Mouse (Mus musculus): ENCODE data around the gene Larp1. TPM values are rescaled to one million over a fixed set of nuclear protein-coding genes. Genes with fewer than 3 reads are reported as not detected.

The Larp1 gene
- 121 TPM for total RNA-seq (2023)

GRCm38 (mm10) chr11:58009051-58009515, at the start of gene Larp1:
TSS of gene Larp1 (plus strand) at chr11:58009064.

GRCm38 (mm10) chr11:58093021-58093528, 84.2 kb downstream of the Larp1 start, which contains the start of gene Gm12248:
TSS of gene Gm12248 (minus strand) at chr11:58093134.

GRCm38 (mm10) chr11:58103697-58104306, 94.9 kb downstream of the Larp1 start, which contains the start of gene Cnot8:
TSS of gene Cnot8 (plus strand) at chr11:58104153.

Other genes with a start within 250 kb of the Larp1 start
- gene Sap30l, start 207.4 kb upstream of the Larp1 start, total RNA-seq (2023), result 31.1 TPM
- not detected for gene Hand1, start 176.2 kb upstream of the Larp1 start, total RNA-seq (2023)
- not detected for gene Gm12248, start 84.1 kb downstream of the Larp1 start, total RNA-seq (2023)
- 43.9 TPM for gene Cnot8, start 95.1 kb downstream of the Larp1 start, total RNA-seq (2023)
- 25.9 TPM for gene Gemin5, start 159.5 kb downstream of the Larp1 start, total RNA-seq (2023)
- gene Mrpl22, start 162.6 kb downstream of the Larp1 start, total RNA-seq (2023), result 26.0 TPM
- gene Igtp, start 190.5 kb downstream of the Larp1 start, total RNA-seq (2023), result 94.7 TPM
- 17.2 TPM for gene Irgm2, start 190.6 kb downstream of the Larp1 start, total RNA-seq (2023)